Mouse (Mus musculus) embryonic facial prominence, embryonic 10.5 days (tissue): ENCODE results near the gene Alg13. TPM values are rescaled to one million over a fixed set of nuclear protein-coding genes. Genes with fewer than 3 reads are reported as not detected.

ENCODE experiments used
- DNase-seq: peaks from one replicate; pipeline ENCODE4 v3.0.0-alpha.2; 2017; ENCODE audit warnings: low spot score
- H3K27ac ChIP-seq: fragments of 300-500 bp; sonication (generic); replicated peaks from 2 replicates; pipeline ENCODE4 v1.5.1; 2016; ENCODE audit warnings: mild to moderate bottlenecking
- H3K27me3 ChIP-seq: fragments of 300-500 bp; sonication (generic); replicated peaks from 2 replicates; pipeline ENCODE4 v1.6.1; 2016; ENCODE audit warnings: low read depth, mild to moderate bottlenecking; ENCODE audit not compliant: poor library complexity, severe bottlenecking
- H3K36me3 ChIP-seq: fragments of 300-500 bp; sonication (generic); replicated peaks from 2 replicates; pipeline ENCODE4 v1.6.1; 2016; ENCODE audit warnings: mild to moderate bottlenecking, moderate library complexity
- H3K4me1 ChIP-seq: fragments of 300-500 bp; sonication (generic); 2 replicates; pipeline ENCODE4 v1.6.1; 2016
- H3K4me3 ChIP-seq: fragments of 300-500 bp; sonication (generic); 2 replicates; pipeline ENCODE4 v1.5.1; 2016; ENCODE audit warnings: mild to moderate bottlenecking, moderate library complexity
- H3K9me3 ChIP-seq: fragments of 300-500 bp; sonication (generic); 2 replicates; pipeline ENCODE4 v1.6.1; 2016; ENCODE audit warnings: mild to moderate bottlenecking
- WGBS: fragments of 180-500 bp; shearing (Covaris S2); methylation state at CpG from one replicate; pipeline ENCODE4 v1.1.7; 2016; 5-methylcytosine and 5-hydroxymethylcytosine counted together
- polyA plus RNA-seq: library from polyadenylated mRNA; unstranded; fragments of >200 nt; fragmentation: Nextera tagmentation; extraction: Ambion mirVana; gene quantifications from 2 replicates; pipeline ENCODE4 v1.2.1, GENCODE M21; 2016

Gene Alg13
- polyA plus RNA-seq = 28.2 and 28.4 TPM in 2 replicates

DNA sequence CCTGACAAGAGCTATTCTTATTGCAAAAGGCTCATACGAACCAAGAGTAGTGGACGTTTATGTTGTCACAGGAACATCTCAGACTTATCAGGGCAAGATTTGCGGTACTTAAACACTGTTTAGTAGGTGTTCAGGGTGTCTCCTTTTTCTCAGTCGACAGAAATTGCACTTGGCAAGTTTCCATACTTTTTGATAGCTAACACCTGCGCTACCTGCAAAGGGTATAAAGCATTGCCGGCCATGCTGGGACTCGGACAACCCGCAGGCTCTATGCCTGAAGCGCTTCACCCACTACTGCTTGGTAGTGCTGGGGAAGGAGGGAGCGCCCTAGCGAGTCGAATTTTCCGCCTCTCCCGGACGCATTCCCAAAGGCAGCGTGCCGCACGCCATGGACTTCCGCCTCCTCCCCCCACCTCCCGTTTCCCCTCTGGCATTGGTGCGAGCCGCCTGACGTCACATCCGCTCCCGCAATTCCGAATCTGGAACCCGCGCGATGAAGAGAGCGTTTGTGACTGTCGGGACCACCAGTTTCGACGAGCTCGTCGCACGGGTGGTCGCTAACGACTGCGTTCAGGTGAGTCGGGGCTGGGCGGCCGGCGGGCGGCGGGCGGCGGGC is at the start of gene Alg13:
TSS of gene Alg13 (plus strand) at position 257 of the 616 bp plus-strand sequence.
- H3K27ac ChIP-seq = peak within 1 kb of the TSS; percentile 86
- WGBS = 21% methylated on average over 43 of the region's 47 CpGs

DNA sequence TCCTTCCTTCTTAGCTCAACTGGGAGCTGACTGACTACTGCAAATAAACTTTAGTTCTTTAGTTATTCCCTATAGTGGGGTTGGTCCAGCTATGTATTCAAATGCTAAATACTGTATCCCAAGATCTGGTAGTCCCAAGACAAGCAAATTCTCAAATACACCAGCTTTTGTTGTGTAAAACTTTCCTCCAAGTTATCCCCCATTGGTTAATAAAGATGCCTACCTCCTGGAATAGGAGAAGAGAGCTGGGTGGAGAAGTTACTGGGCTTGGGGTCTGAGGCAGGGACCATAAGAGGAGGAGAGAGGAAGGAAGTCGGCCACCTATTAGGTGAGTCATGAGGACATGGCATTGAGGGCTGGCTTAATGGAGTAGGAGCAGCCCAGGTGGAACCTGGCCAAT is 49.0 kb upstream of the Alg13 start:
- Histone ChIP-seq H3K36me3 (no peaks in the 10 kb centered on the region), H3K4me3 (no peak overlapping the region), H3K27ac (no peak overlapping the region), H3K9me3 (no peaks in the 10 kb centered on the region), H3K27me3 (no peaks in the 10 kb centered on the region), H3K4me1 (no peaks in the 10 kb centered on the region)
- WGBS = 90% methylated on average over 1 of the region's 1 CpGs
- DNase-seq = no peak

More for the DNA sequence above, at the start of gene Alg13:
- DNase-seq = peak; percentile 88
- Histone ChIP-seq H3K4me1 (peaks cover 19% of the 10 kb centered on the region), H3K4me3 (peak within 1 kb of the TSS; percentile 76), H3K36me3 (no peaks in the 10 kb centered on the region), H3K9me3 (no peaks in the 10 kb centered on the region), H3K27me3 (peaks cover 17% of the 10 kb centered on the region; the same call in 1 of the 2 replicates)

DNA sequence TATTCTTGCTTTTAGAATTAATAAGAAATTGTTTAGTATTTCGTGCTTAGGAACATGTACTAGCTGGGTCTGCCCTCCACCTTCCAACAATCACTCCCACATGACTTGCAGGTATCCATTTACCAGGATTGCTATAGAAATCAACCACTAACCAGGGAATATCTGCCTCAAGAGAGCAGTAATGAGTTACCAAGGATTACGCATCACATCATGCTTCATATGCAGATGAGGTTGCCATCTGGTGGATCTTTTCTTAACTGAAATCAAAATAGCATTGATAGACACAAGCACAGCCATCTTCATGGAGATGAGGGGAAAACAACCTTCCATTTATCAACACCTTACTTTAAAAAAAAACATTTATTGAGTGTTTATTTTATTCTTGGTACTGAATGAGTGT is 16.1 kb upstream of the Alg13 start:
- 89% methylated on average over 2 of the region's 2 CpGs for WGBS
- Histone ChIP-seq H3K4me1 (no peaks in the 10 kb centered on the region), H3K9me3 (no peaks in the 10 kb centered on the region), H3K36me3 (no peaks in the 10 kb centered on the region), H3K27me3 (no peaks in the 10 kb centered on the region), H3K4me3 (no peak overlapping the region), H3K27ac (no peak overlapping the region)
- DNase-seq = no peak

DNA sequence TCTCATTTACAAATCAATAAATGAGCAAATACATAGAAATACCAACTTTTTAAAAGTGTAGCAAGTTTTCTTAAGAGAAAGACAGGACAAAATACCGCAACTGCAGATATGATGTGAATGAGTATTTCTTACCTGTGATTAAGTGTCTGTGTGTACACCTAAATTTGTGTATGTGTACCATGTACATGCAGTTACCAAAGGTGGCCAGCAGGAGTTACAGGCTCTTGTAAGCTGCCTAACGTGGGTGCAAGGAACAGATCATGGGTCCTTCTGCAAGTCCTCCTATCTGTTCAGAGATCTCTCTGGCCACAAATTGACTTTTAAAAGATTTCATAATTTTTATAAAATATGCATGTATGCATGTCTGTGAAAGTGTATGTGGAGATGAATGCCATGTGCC is 11.9 kb upstream of the Alg13 start:
- Histone ChIP-seq H3K27me3 (no peaks in the 10 kb centered on the region), H3K4me1 (no peaks in the 10 kb centered on the region), H3K27ac (no peak overlapping the region), H3K9me3 (no peaks in the 10 kb centered on the region), H3K4me3 (no peak overlapping the region), H3K36me3 (no peaks in the 10 kb centered on the region)
- WGBS = 86% methylated on average over 2 of the region's 2 CpGs
- no peak for DNase-seq

DNA sequence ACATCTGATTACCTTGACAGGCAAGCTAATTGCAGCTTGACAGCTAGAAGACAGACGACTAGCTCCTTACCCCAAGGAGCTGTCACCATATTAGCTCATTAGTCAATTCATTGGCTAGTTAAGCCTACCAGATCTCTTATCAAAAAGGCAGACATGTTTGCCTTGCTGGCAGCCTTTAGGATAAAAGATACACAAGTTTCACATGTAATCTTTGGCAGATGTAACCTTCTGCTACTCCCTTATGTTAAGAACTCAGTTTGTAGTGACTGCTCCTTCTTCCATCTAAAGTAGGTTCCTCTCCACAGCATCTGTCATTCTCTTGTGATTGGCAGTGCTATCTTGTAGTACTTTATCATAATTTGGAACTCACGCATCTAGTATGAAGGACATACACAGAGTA is 3.6 kb upstream of the Alg13 start:
- no peaks in the 10 kb centered on the region for H3K36me3 ChIP-seq
- H3K27me3 ChIP-seq = peaks cover 17% of the 10 kb centered on the region; the same call in 1 of the 2 replicates
- H3K4me3 ChIP-seq = no peak overlapping the region
- no peaks in the 10 kb centered on the region for H3K9me3 ChIP-seq
- peaks cover 14% of the 10 kb centered on the region for H3K4me1 ChIP-seq
- H3K27ac ChIP-seq = no peak overlapping the region
- WGBS = 56% methylated on average over 2 of the region's 2 CpGs
- DNase-seq = no peak

DNA sequence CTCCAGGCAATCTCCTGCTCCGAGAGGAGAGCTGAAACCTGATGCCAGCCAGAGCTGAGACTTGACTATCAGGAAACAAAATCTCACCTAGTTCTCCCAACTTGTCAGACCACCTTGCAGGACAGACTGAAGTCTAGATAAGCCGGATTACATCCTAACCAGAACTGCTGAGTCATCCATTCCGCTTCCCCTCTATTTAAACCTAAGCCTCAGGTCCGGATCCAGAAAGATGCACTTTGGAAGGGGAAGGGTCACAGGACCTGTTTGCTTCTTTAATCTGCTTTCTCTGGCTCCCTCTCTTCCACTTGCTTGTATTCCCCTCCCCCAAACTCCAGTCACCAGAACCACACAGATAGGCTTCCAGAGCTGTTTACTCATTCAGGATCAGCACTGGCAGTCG is 2.6 kb upstream of the Alg13 start:
- H3K27me3 ChIP-seq = peaks cover 17% of the 10 kb centered on the region; the same call in 1 of the 2 replicates
- no peaks in the 10 kb centered on the region for H3K36me3 ChIP-seq
- 26% methylated on average over 5 of the region's 5 CpGs for WGBS

DNA sequence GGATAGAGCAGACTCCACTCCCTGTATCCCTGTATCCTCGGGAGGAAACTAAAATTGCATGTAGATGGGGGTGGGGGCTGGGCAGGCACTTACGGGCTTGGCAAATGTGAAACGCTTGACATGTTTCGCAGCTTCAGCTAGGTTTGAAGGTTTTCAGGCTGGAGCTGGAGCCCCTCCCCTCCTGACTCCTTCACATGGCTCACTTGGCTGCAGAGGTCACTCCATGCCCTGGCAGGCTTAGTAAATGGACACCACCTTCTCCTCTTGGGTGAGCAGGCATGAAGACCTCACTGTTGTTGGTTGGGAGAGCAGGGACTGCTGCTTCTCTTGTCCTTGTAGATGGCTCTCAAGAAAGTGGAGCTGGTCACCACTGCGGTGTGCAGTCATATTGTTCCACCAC is 1.6 kb upstream of the Alg13 start:
- H3K36me3 ChIP-seq = no peaks in the 10 kb centered on the region
- WGBS = 56% methylated on average over 5 of the region's 5 CpGs
- H3K27me3 ChIP-seq = peaks cover 17% of the 10 kb centered on the region; the same call in 1 of the 2 replicates
- no peak overlapping the region for H3K27ac ChIP-seq
- H3K4me3 ChIP-seq = no peak overlapping the region
- peaks cover 19% of the 10 kb centered on the region for H3K4me1 ChIP-seq
- no peaks in the 10 kb centered on the region for H3K9me3 ChIP-seq
- DNase-seq = no peak

More for the DNA sequence above, 2.6 kb upstream of the Alg13 start:
- H3K4me1 ChIP-seq = peaks cover 19% of the 10 kb centered on the region
- no peak for DNase-seq
- peak overlapping the region; percentile 6; the same call in 1 of the 2 replicates for H3K27ac ChIP-seq
- no peak overlapping the region for H3K4me3 ChIP-seq
- no peaks in the 10 kb centered on the region for H3K9me3 ChIP-seq

DNA sequence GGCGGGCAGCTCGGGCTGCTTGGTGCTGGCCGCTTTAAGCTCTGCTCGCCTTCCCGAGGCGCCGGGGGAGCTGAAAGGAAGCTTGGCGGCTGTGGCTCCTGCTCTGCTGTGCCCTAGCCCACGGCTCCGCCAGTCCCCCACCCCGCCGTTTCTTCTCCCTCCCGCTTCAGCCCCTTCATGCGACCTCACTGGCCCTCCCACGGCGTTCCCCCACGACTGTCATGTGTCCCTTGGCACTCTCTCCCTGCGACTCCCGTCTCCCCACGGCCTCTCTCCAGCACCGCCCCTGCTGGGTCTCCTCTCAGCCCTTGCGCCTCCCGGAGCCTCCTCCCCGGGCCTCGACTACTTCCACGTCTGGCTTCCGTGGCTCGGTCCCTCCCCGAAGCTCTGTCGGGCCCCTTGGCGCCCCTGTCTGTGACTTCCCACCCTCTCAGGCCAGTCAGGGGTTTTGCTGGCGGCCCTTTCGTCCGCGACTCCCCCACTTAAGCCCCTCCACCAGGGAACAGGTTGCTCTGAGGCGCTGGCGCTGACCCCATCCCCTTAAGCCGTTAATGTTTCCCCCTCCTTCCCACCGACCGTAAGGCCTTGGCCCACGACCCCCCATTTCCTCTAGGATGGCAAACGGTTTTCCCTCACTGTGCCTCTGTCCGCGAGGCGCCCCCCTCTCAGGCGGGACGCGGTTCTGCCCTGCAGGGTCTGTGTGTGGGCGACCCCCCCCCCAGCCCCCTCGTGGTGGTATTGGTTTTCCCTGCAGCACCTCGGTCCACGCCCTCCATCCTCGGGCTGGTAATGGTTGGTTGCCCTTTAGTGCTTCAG is 768 bp downstream of the Alg13 start:
- 16% methylated on average over 49 of the region's 53 CpGs for WGBS
- peaks cover 19% of the 10 kb centered on the region for H3K4me1 ChIP-seq
- H3K27me3 ChIP-seq = peaks cover 17% of the 10 kb centered on the region; the same call in 1 of the 2 replicates
- H3K9me3 ChIP-seq = no peaks in the 10 kb centered on the region
- H3K4me3 ChIP-seq = peak overlapping the region; percentile 76
- peak overlapping the region; percentile 86 for H3K27ac ChIP-seq
- no peaks in the 10 kb centered on the region for H3K36me3 ChIP-seq
- peak; percentile 53 for DNase-seq

DNA sequence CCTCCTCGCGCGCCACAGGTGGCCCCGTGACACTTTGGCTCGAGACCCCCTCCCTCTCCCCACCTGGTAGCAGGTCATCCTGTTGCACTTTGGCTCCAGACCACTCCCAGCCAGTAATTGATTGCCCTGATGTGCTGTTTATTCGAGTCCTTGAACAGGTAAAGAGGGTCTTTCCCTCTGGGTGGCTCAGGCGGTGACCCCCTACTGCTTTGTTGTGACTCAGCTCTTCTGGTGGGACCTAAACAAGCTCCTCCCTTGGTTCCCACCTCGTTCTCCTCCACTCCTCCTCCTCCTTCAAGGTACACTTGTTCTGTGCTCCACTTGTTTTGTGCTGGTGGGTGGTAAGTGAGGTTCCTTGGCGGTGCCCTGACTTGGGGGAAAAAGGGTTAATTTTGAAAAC is 1.8 kb downstream of the Alg13 start:
- Histone ChIP-seq H3K4me3 (peak overlapping the region; percentile 76), H3K4me1 (peaks cover 19% of the 10 kb centered on the region), H3K9me3 (no peaks in the 10 kb centered on the region), H3K36me3 (no peaks in the 10 kb centered on the region), H3K27ac (no peak overlapping the region), H3K27me3 (peaks cover 17% of the 10 kb centered on the region; the same call in 1 of the 2 replicates)
- 40% methylated on average over 9 of the region's 9 CpGs for WGBS
- DNase-seq = peak; percentile 18

DNA sequence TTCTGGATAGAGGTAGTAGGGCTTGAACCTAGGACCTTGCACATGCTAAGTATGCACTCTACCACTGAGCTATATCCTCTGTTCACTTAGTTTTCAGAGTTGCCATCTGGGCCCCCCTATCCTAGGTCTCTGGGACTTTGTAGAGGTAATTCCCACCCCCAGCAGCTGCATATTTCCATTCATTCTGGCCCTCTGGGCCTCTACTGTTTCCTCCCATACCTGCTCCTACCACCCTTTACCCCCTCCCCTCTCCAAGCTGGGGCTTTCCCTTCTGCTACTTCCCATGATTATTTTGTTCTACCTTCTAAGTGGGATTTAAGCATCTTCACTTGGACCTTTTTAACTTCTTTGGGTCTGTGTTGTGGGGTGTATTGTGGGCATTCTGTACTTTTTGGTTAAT is 7.8 kb downstream of the Alg13 start:
- no peak for DNase-seq
- Histone ChIP-seq H3K9me3 (no peaks in the 10 kb centered on the region), H3K4me1 (no peaks in the 10 kb centered on the region)

DNA sequence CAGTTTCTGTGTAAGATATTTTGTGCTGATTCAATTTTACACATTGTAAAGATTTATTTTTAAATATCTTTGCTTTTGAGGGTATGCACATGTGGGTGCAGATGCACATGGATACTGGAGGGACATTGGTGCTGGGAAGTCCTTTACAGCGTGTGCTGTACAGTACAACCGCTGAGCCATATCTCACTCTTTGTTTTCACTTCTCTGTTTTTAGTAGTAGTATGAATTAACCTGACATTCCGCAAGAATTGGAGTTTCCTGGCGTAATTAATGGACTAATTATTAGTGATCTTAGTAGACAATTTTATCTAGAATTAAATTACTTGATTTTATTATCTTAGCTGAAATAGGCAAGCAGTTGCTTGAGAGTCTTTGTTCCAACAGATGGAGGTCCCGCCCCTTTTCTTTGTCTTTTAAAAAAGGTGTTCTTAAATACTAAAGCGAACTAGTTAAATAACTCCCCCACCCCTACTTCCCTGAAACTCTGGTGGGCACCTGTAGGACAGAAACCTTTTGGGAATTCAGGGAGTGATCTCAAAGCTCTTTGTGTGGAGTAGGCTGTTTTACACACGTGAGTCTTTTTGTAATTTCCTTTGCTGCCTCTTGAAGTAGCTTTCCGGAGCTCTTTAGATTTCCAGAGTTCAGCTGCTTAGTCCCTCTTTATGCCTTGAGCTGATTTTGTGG is 17.9 kb downstream of the Alg13 start:
- WGBS = 51% methylated on average over 8 of the region's 8 CpGs
- no peak for DNase-seq
- Histone ChIP-seq H3K4me1 (no peaks in the 10 kb centered on the region), H3K27ac (no peak overlapping the region), H3K9me3 (no peaks in the 10 kb centered on the region), H3K36me3 (no peaks in the 10 kb centered on the region), H3K4me3 (no peak overlapping the region), H3K27me3 (no peaks in the 10 kb centered on the region; the same call in 1 of the 2 replicates)

More for the DNA sequence above, 7.8 kb downstream of the Alg13 start:
- Histone ChIP-seq H3K27ac (no peak overlapping the region), H3K36me3 (peaks cover 14% of the 10 kb centered on the region), H3K4me3 (no peak overlapping the region), H3K27me3 (no peaks in the 10 kb centered on the region)

DNA sequence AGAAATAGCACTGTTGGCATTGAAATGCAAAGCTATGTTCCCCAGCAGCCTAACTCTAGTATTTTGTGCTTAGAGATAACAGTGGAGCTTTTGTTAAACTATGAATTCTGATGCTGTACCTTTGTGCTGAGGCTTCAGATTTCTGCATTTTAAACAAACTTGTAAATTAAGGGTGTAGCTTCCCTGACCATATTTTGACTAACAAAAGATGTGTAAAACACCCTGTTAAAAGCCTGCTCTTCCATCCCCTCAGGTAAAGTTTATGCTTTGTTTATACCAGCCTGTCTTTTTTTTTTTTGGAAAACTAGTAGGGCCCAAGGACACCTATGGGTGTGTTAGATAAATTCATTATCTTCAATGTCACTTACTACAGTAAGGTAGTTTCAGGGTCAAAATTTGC is 20.3 kb downstream of the Alg13 start:
- no peaks in the 10 kb centered on the region; the same call in 1 of the 2 replicates for H3K27me3 ChIP-seq
- no peak for DNase-seq
- H3K36me3 ChIP-seq = no peaks in the 10 kb centered on the region
- no peak overlapping the region for H3K4me3 ChIP-seq
- no peaks in the 10 kb centered on the region for H3K9me3 ChIP-seq
- no peak overlapping the region for H3K27ac ChIP-seq
- no peaks in the 10 kb centered on the region for H3K4me1 ChIP-seq
